Mouse (Mus musculus) thymus, postnatal 4 days (tissue): ENCODE data around the gene Hist1h4d.
"Not testable (repeated sequence)": the region's sequence is repeated elsewhere in the genome, so short reads cannot be mapped to it uniquely, and the experiment has no call there.

Source experiments
- DNase-seq: peaks from one replicate; pipeline ENCODE4 v3.0.0; 2021

The Hist1h4d gene

GRCm38 (mm10) chr13:23574546-23575170 lies 6.7 kb upstream of the Hist1h4d start:
- DNase-seq = not testable (repeated sequence)

- DNase-seq = peak; percentile 40
Observed at GRCm38 (mm10) chr13:23575271-23575851, 6.0 kb upstream of the Hist1h4d start, which contains the start of gene Hist1h3d. TSS of gene Hist1h3d (plus strand) at chr13:23575763.

DNA sequence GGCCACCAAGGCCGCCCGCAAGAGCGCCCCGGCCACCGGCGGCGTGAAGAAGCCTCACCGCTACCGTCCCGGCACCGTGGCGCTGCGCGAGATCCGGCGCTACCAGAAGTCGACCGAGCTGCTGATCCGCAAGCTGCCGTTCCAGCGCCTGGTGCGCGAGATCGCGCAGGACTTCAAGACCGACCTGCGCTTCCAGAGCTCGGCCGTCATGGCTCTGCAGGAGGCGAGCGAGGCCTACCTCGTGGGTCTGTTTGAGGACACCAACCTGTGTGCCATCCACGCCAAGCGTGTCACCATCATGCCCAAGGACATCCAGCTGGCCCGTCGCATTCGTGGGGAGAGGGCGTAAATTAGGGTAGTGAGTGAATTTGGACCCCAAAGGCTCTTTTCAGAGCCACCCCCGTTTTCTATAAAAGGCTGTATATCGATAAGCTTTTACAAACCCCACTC lies 5.5 kb upstream of the Hist1h4d start:
- DNase-seq = peak; percentile 41

DNA sequence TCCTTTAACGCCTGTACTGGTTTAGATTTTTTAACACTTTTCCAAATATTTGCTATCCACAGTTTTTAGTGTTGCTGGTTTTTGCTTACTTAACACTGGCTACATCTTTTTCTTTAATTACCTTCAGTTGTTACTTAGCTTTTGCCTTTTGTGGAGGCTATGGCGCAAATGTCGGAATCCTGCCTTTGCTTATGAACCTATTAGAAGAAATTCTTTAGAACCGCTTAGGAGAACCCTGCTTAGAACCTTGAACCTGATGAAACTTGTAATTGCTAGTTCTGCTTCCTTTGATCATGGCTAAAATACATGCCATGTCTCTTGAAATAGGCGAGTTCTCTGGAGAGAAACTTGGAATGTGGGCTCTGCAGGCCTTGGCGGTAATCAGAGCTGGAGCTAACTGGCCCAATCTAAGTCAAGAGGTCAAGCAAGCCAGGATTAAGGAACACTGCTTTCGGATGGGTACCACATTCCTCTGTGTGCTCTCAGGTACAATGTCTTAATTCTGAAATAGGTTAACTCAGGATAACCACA lies 5.0 kb upstream of the Hist1h4d start:
- DNase-seq = no peak

- no peak for DNase-seq
Observed at GRCm38 (mm10) chr13:23576906-23577639, 4.3 kb upstream of the Hist1h4d start.

DNA sequence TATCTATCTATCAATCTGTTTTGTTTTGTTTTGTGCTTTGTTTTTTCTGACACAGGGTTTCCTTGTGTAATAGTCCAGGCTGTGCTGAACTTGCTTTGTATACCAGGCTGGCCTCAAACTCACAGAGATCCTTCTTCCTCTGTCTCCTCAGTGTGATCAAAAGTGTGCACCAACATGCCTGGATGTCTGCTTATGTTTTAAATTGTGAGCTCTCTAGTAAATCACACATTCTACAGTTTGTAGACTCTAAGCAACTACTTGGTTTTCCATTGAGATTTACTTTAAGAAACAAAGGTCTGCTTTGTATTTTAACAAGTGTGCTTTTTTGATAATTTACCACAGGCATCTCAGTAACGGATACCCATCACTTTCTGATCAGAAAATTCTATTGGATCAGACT lies 3.6 kb upstream of the Hist1h4d start:
- no peak for DNase-seq

- peak; percentile 26 for DNase-seq
Observed at GRCm38 (mm10) chr13:23582219-23583056, 1.0 kb downstream of the Hist1h4d start.

- peak; percentile 24 for DNase-seq
Observed at GRCm38 (mm10) chr13:23583387-23584068, 2.1 kb downstream of the Hist1h4d start.

GRCm38 (mm10) chr13:23584331-23584730 lies 2.9 kb downstream of the Hist1h4d start:
- DNase-seq = peak; percentile 30

DNA sequence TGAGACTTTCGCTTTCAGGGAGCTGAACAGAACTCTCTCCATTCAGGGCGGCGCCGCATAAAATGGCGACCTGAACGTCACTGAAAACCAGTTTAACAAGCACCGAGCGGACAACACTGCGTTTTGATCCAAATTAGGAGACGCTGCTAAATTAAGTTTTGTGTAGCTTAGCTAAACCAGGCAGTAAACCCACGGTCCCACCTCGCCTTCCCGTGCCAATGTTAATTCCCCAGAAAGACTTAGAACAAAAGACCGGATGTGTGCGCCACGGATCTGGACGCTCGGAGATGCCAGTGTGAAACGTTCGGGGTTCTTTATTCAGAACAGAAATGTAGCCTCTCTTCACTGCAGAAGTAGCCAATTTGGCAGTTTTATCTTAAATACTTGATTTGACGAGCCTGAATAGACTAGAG lies 3.6 kb downstream of the Hist1h4d start:
- peak; percentile 81 for DNase-seq

DNA sequence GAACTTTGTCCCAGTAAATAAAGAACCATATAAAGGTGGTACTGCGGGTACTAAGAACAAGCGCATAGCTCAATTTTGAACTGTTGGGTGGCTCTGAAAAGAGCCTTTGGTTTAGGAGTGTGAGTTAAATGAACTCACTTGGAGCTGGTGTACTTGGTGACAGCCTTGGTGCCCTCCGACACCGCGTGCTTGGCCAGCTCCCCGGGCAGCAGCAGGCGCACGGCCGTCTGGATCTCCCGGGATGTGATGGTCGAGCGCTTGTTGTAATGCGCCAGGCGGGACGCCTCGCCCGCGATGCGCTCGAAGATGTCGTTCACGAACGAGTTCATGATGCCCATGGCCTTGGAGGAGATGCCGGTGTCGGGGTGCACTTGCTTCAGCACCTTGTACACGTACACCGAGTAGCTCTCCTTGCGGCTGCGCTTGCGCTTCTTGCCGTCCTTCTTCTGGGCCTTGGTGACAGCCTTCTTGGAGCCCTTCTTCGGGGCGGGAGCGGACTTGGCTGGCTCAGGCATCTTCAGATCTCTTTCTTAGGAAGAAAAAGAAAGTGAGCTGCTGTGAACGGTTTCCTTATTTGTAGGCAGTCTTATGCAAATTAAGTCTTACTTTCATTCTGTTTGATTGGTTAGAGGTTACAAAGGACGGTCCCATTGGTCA lies 4.2 kb downstream of the Hist1h4d start:
- peak; percentile 77 for DNase-seq

GRCm38 (mm10) chr13:23586099-23586939 lies 4.9 kb downstream of the Hist1h4d start:
- peak; percentile 33 for DNase-seq

DNA sequence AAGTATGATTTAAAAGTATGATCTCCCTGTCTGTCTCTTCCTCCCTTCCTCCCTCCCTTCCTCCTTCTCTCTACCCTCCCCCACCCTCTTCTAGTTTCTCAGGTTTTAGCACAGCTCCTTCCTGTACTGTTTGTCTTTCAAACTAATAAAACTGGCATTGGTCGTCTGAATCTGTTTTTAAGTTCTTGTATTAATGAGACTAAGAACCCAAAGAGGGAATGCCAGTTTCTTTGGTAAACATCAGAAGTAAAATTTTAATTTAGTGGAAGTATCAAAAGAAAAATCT lies 5.5 kb downstream of the Hist1h4d start:
- DNase-seq = no peak

DNA sequence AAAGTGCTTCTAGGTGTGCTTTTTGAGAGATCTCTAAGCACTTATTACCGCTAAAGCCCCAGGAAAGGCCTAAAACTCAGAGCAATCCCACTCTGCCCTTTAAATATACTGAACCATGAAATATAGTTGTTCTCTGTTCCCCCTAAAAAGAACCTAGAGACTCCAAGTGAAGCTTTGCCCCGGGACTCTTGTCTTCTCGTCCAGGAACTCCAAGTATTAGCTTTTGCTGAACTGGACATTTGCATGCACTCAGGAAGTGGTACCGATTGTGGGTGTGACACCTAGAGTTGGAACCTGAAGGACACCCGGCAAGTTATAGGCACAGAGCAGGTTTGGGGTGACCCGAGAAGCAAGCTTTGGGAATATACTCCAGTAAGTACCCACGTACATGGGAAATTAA lies 9.8 kb downstream of the Hist1h4d start:
- DNase-seq = no peak

DNA sequence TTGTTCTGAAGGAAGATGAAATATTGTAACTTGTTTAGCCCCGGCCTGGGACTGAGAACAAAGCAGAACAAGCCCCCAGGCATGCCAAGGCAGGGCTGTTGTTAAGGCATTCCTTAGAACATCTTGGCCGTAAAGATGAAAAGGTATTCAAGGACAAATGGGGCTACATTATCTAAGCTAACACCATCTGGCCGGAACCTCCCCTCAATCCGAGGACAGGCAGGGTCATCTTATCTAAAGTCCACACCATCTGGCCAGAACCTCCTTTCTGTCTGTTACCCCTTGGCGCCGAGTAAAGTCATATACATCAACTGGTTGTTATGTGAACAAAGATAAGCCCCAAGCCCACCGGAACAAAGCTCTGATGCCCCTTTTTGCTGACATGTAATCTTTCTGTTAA lies 10.5 kb downstream of the Hist1h4d start:
- not testable (repeated sequence) for DNase-seq

DNA sequence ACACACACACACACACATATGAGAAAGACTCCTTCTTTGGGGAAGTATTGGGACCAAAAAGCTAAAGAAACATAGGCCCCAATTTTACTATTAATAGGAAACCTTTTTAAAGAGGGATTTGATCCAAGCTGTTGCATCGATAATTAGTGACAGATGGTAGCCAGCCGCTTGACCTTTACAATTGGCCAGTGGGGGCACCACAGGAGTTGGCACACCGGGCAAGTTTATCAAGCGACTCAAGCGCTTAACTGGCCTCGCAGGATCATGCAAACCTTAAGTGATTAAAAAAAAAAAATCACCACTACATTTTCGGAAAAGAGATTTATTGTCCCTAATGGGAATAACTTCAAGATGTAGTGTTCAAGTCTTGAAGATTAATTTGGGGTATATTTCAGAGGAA lies 11.2 kb downstream of the Hist1h4d start:
- DNase-seq = no peak

GRCm38 (mm10) chr13:23593051-23593770 lies 11.8 kb downstream of the Hist1h4d start:
- no peak for DNase-seq

DNA sequence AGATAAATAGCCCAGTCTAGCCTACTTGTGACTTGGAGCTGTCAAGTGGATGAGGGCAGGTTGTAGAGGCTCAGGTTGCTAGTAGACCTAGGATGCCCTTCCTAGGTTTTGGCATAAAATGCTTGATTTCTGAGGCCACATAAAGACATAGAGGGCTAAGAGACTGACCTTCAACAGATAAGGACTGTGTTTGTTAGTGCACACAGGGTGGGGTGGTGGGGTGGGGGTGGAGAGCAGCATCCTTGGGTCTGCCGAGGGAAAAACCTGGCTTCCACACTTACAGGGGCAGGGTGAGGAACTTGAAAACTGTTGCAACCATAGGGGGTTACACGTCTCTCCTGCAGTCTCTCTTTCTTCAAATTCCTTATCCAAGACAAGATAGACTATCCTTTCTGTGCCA lies 13.8 kb downstream of the Hist1h4d start:
- no peak for DNase-seq

- DNase-seq = no peak
Observed at GRCm38 (mm10) chr13:23595622-23596372, 14.4 kb downstream of the Hist1h4d start.
